Mouse (Mus musculus) liver, postnatal 0 days (tissue): ENCODE results near the gene Zfp366.

Source experiments
- CTCF ChIP-seq: sonication (generic); IDR thresholded peaks from 2 replicates; pipeline ENCODE4 v1.5.1; 2016; ENCODE audit warnings: antibody characterized with exemption, low read depth
- EP300 ChIP-seq: IDR thresholded peaks from 2 replicates; pipeline ENCODE4 v1.6.1; 2016; ENCODE audit warnings: antibody characterized with exemption, low read depth, mild to moderate bottlenecking

DNA sequence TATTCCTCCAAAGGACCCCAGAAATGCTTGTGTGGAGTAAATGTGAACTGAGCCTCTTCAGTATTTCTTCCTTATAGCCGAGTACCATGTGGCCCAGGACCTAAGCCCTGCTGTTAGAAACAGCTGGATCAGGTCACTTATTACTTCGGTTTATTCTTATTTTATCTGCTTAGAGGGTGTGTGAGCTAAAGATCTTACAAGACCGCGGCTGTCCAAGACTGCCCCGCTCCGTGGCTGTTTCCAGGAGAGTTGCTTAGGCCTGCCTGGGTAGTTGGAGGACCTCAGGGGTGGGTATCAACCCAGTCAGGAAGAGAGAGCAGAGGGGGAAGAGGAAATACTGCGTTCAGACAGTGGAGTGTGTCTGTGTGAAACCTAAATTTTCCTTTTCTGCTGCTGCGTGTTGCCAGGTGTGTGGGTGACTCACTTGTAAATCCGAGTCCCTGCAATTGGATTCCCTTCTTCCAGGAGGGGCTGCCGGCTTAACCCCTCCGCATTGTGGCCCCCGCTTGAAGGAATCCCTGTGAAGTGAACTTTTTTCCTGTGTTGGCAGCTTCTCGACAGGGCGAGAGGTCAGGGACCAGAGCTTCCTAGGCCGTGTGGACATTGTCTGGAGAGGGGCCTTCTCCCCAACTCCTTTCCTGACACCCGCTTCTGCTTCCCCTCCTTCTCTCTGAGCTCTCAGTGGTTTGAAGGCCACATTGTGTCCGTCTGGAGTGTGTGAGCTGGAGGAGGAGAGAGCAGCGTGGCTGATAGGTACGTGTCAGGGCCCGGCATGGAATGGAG, 51.0 kb downstream of the Zfp366 start:
- TF ChIP-seq CTCF (no peak), EP300 (no peak)
